Comparison of ENCODE assay signal across 23 mouse cellular contexts in genomic region chr3:90400993-90401392, GRCm38 (mm10). TPM values are rescaled to one million over a fixed set of nuclear protein-coding genes. Genes with fewer than 3 reads are reported as not detected.
A peak's percentile ranks its signal among the peaks of the same experiment; 100 is the strongest.
DNase-seq lines count a peak whose midpoint lies in the region; ATAC-seq and TF ChIP-seq lines count a peak whose summit lies in the region.
"Had no signal": no experiment of that assay in that cellular context is flagged by ENCODE, and none has a peak within 500 bp of the region (broad histone marks: within the 10 kb centered on the region; RNA-seq: fewer than 3 reads in every experiment).

No protein-coding gene starts in this region.

- no peak for ATAC-seq in intestine, postnatal 0 days
- ATAC-seq in intestine, embryonic 16.5 days = no peak
- ATAC-seq: activated CD4-positive, CD25-positive, alpha-beta regulatory T cell, adult 4 months; CD4-positive, CD25-positive, alpha-beta regulatory T cell, adult 4 months; forebrain, embryonic 13.5 days; forebrain, embryonic 15.5 days; forebrain, postnatal 0 days; Patski had no signal

- no peaks in the 10 kb centered on the region for H3K4me1 ChIP-seq in intestine, postnatal 0 days (replicated peaks; ENCODE audit: control insufficient read depth, insufficient read depth, low read length)
- no peaks in the 10 kb centered on the region for H3K4me1 ChIP-seq in intestine, embryonic 16.5 days (ENCODE audit: control insufficient read depth, insufficient read depth, low read length)
- H3K4me1 ChIP-seq: embryonic facial prominence, embryonic 10.5 days; embryonic facial prominence, embryonic 12.5 days; forebrain, embryonic 13.5 days; forebrain, embryonic 15.5 days had no signal

- peaks cover 88% of the 10 kb centered on the region for H3K36me3 ChIP-seq in intestine, postnatal 0 days (ENCODE audit: control insufficient read depth, insufficient read depth)
- H3K36me3 ChIP-seq in intestine, embryonic 16.5 days (ENCODE audit: control insufficient read depth, insufficient read depth, low read length) = peaks cover 35% of the 10 kb centered on the region

- no peak overlapping the region for H3K9ac ChIP-seq in intestine, postnatal 0 days (ENCODE audit: low read depth, low read length)
- no peak overlapping the region for H3K9ac ChIP-seq in intestine, embryonic 16.5 days (ENCODE audit: low read depth, low read length)
- H3K9ac ChIP-seq: embryonic facial prominence, embryonic 12.5 days; forebrain, embryonic 13.5 days; forebrain, embryonic 15.5 days; forebrain, postnatal 0 days had no signal

- DNase-seq in adrenal gland, adult (ENCODE audit: inconsistent age in 2 of 2, low spot score in 1 of 2) = peak; percentile 34 to 69
- DNase-seq in adrenal gland, postnatal 10 days = no peak
- peak; percentile 38 for DNase-seq in adrenal gland, postnatal 14 days
- no peak for DNase-seq in adrenal gland, postnatal 36 days
- DNase-seq: adrenal gland, adult 8-10 months; B cell, adult 2 months; cerebellum, adult 11-12 months; cerebellum, adult 2 months; cerebellum, adult 9-10 months; cerebellum, postnatal 10 days; cerebellum, postnatal 25 days; forebrain, postnatal 0 days had no signal

- no peak for TF ChIP-seq CTCF in intestine, postnatal 0 days (IDR thresholded peaks at IDR 0.05; ENCODE audit: low read depth)

- WGBS in intestine, postnatal 0 days = 74% methylated on average over 4 of the region's 4 CpGs
- WGBS in intestine, embryonic 16.5 days = 71% methylated on average over 4 of the region's 4 CpGs

- H3K4me3 ChIP-seq in intestine, postnatal 0 days (ENCODE audit: low read depth, low read length) = no peak overlapping the region
- no peak overlapping the region for H3K4me3 ChIP-seq in intestine, embryonic 16.5 days (ENCODE audit: low read length)
- H3K4me3 ChIP-seq: embryonic facial prominence, embryonic 10.5 days; embryonic facial prominence, embryonic 12.5 days; forebrain, embryonic 13.5 days; forebrain, embryonic 15.5 days had no signal

- no peak overlapping the region for H3K4me2 ChIP-seq in intestine, postnatal 0 days (replicated peaks; ENCODE audit: low read depth)
- no peak overlapping the region for H3K4me2 ChIP-seq in intestine, embryonic 16.5 days (ENCODE audit: low read depth, low read length)
- H3K4me2 ChIP-seq: embryonic facial prominence, embryonic 12.5 days; forebrain, embryonic 13.5 days; forebrain, embryonic 15.5 days had no signal

- no peaks in the 10 kb centered on the region for H3K27me3 ChIP-seq in intestine, postnatal 0 days (replicated peaks; ENCODE audit: control insufficient read depth, insufficient read depth, low read length)
- no peaks in the 10 kb centered on the region for H3K27me3 ChIP-seq in intestine, embryonic 16.5 days (replicated peaks; ENCODE audit: control insufficient read depth, insufficient read depth, low read length)
- H3K27me3 ChIP-seq: CH12.LX; embryonic facial prominence, embryonic 12.5 days; forebrain, embryonic 13.5 days; forebrain, embryonic 15.5 days; Patski had no signal

- H3K9me3 ChIP-seq in intestine, postnatal 0 days (ENCODE audit: control insufficient read depth) = no peaks in the 10 kb centered on the region
- no peaks in the 10 kb centered on the region for H3K9me3 ChIP-seq in intestine, embryonic 16.5 days (ENCODE audit: control insufficient read depth, low read length)
- H3K9me3 ChIP-seq: embryonic facial prominence, embryonic 10.5 days; embryonic facial prominence, embryonic 12.5 days; forebrain, embryonic 13.5 days; forebrain, embryonic 15.5 days; G1E had no signal

- peak overlapping the region; percentile 5; the same call in 1 of the 2 replicates for H3K27ac ChIP-seq in intestine, postnatal 0 days (ENCODE audit: low read depth, low read length)
- H3K27ac ChIP-seq in intestine, embryonic 16.5 days (ENCODE audit: low read length) = no peak overlapping the region
- H3K27ac ChIP-seq: embryonic facial prominence, embryonic 10.5 days; embryonic facial prominence, embryonic 12.5 days; forebrain, embryonic 13.5 days; forebrain, embryonic 15.5 days had no signal

RNA-seq across cellular contexts. Expression of gene Slc27a3, which starts 11.3 kb away (rescaled TPM):
- 10 to 100 TPM; 55.2 to 65.9 TPM for total RNA-seq in adrenal gland, postnatal 10 days (2021)
- 73.1 and 86.4 TPM in 2 replicates for total RNA-seq in adrenal gland, postnatal 14 days (2021)
- total RNA-seq in adrenal gland, postnatal 36 days (2021) = 100 to 1,000 TPM; 132 to 156 TPM
- polyA plus RNA-seq in intestine, postnatal 0 days (2015; fragmentation: Nextera tagmentation; extraction: Ambion mirVana) = 2.5 and 2.9 TPM in 2 replicates
- 8.4 and 8.6 TPM in 2 replicates for polyA plus RNA-seq in intestine, embryonic 16.5 days (2015; fragmentation: Nextera tagmentation; extraction: Ambion mirVana)

RNA-seq across cellular contexts. Expression of gene Ints3, which starts 32.4 kb away (rescaled TPM):
- total RNA-seq in adrenal gland, postnatal 10 days (2021) = 10 to 100 TPM; 46.8 to 51.6 TPM
- 59.5 and 62.4 TPM in 2 replicates for total RNA-seq in adrenal gland, postnatal 14 days (2021)
- total RNA-seq in adrenal gland, postnatal 36 days (2021) = 10 to 100 TPM; 79.4 to 89.6 TPM
- polyA plus RNA-seq in intestine, postnatal 0 days (2015; fragmentation: Nextera tagmentation; extraction: Ambion mirVana) = 8.8 and 9.7 TPM in 2 replicates
- polyA plus RNA-seq in intestine, embryonic 16.5 days (2015; fragmentation: Nextera tagmentation; extraction: Ambion mirVana) = 20.2 and 22.1 TPM in 2 replicates

Comparison
In these comparisons a context has a peak if more than half of its experiments do, and no peak if none do; other contexts are left out.
1. DNase-seq: peak in adrenal gland, adult (2 of 2) and adrenal gland, postnatal 14 days (single experiment); none in adrenal gland, postnatal 10 days (single experiment) and adrenal gland, postnatal 36 days (0 of 2).